Mouse (Mus musculus) heart, postnatal 25 days (tissue): ENCODE measurements around the gene Ctse. TPM values are rescaled to one million over a fixed set of nuclear protein-coding genes. Genes with fewer than 3 reads are reported as not detected.
"Not testable (repeated sequence)": the region's sequence is repeated elsewhere in the genome, so short reads cannot be mapped to it uniquely, and the experiment has no call there.

ENCODE experiments used
- DNase-seq: peaks from one replicate; pipeline ENCODE4 v3.0.0; 2022; ENCODE audit warnings: low spot score
- intact Hi-C: fragments of 180-260 bp; cut with DNase I; formaldehyde crosslinking; loops from one replicate; pipeline ENCODE4 v1.15.1; 2025
- total RNA-seq, 2 experiments: library from RNA; stranded (reverse); gene quantifications; 2 replicates each; pipeline ENCODE4 v1.2.3; 2021

Ctse gene
- 1 to 10 TPM in 1 of 2 experiments, under 1 TPM in 1; 0.83 to 1.3 TPM for total RNA-seq

DNA sequence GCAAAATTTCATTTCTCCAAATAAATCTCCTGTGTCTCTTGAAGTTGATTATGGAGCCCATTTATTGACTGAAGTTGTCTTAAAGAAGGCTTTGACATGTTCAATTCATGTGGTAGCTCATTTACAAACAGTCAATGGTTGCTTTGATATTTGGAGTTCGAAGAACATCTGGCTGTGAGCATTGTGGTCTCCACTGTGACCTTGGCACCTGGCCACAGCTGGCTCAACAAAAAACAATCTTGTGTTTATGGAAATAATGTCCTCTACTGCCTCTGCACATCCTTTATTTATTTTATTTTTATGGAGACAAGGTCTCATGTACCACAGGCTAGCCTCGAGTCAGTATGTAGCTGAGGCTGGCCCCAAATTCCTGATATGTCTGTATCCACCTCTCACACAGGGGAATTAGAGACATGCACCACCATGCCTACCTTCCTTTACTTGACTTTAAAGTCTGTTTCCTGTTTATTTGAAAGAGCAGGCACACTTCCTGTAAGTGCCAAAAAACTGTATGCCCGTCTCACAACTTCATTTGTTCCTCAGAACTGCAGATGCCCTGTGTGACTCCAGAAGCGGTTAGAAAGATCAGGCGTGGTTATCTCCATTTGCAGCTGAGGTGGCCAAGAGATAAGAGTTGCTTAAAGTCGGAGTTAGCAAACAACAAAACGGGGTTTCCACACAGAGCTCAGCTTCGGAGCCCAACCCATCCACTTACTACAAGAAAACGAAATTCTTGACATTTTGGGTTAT lies at the start of gene Ctse:
Ctse (plus strand) TSS at position 516 of the 750 bp plus-strand sequence.
- intact Hi-C loops: no loop called here
- DNase-seq: no peak

- intact Hi-C loops: no loop called here
- no peak for DNase-seq
These were observed 39.2 kb upstream of the Ctse start, which contains the start of gene Avpr1b for GRCm38 (mm10) chr1:131598905-131599304. TSS of gene Avpr1b (plus strand) at chr1:131599239.

DNA sequence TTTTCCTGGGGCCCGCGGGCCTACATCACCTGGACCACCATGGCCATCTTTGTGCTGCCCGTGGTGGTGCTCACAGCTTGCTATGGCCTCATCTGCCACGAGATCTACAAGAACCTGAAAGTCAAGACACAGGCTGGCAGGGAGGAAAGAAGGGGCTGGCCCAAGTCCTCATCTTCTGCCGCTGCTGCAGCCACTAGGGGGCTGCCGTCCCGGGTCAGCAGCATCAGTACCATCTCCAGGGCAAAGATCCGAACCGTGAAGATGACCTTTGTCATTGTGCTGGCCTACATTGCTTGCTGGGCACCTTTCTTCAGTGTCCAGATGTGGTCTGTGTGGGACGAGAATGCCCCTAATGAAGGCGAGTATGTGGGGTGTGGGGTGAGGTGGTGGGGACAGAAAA lies 37.8 kb upstream of the Ctse start:
- intact Hi-C loops: no loop called here
- DNase-seq: no peak

DNA sequence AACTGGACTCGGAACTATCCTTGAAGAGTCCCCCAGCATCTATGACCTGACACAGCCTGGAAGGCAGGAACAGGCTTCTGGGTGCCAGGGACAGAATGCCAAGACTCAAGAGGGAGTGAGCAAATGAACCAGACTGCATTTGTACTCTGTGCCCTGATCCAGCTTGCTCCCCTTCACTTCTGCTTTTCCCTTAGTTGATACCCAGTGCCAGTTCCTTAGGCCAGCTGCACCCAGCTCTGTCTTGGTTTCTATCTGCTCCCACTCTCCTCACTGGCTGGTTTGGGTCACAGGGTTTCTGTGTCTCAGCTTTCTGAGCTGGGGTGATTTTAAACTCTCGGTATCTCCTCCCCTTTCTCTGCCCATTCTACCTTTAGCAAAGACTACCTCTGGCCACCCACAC lies 31.4 kb upstream of the Ctse start:
- DNase-seq: no peak
- intact Hi-C loops: no loop called here

- intact Hi-C loops: loop anchor here (2.0 to 5.0 kb wide), 3 partner anchors 48 to 235 kb away; no protein-coding TSS in a partner anchor
- DNase-seq: no peak
These were observed 25.4 kb upstream of the Ctse start for GRCm38 (mm10) chr1:131612556-131613155.

GRCm38 (mm10) chr1:131613361-131614133 lies 24.6 kb upstream of the Ctse start:
- intact Hi-C loops: loop anchor here (2.0 to 5.0 kb wide), 3 partner anchors 47 to 234 kb away; no protein-coding TSS in a partner anchor
- DNase-seq: peak; percentile 17

GRCm38 (mm10) chr1:131614641-131615040 lies 23.5 kb upstream of the Ctse start:
- intact Hi-C loops: loop anchor here (5.0 kb wide), 2 partner anchors 153 to 233 kb away; no protein-coding TSS in a partner anchor
- no peak for DNase-seq

- no peak for DNase-seq
- intact Hi-C loops: no loop called here
These were observed 22.0 kb upstream of the Ctse start for GRCm38 (mm10) chr1:131616131-131616530.

DNA sequence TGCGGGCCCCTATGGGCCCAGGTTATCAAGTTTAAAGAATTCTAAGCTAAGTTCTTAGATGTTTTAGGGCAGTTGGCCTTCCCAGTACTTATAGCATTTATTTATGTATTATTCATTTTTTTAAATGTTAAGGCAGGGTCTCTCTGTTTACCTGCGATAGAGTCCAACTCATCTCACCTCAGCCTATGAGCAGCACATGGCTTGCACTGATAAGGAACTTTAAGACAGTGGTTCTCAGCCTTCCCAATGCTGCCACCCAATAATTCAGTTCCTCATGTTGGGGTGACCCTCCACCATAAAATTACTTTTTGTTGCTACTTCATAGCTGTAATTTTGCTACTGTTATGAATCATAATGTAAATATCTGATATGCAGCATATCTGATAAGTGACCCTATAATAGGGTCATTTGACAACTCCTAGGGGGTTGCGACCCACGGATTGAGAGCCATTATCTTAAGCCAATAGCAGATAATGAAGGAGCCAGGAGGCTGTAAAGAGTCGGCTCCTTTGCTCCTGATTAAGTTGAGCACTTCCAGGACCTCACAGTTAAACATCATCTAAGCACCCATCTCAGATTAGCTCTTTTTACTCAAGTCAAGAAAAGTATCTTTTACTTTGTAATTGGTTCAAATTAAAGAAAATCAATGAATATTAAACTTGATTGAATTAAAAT lies 21.4 kb upstream of the Ctse start:
- no peak for DNase-seq
- intact Hi-C loops: no loop called here

DNA sequence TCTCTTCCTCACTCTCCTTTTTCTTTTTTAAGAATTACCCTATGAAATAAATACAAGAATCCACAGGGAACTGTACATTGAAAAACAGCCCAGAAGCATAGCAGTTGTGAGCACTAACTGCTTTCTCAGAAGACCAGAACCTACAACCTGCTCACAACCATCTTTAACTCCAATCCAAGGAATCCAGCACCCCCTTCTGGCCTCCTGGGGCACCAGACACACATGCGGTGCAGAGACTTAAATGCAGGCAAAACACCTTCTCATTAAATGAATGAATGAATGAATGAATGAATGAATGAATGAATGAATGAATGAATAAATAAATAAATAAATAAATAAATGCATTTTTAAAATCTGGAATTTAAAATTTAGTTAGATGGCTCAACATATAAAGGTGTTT lies 19.5 kb upstream of the Ctse start:
- no peak for DNase-seq
- intact Hi-C loops: no loop called here

DNA sequence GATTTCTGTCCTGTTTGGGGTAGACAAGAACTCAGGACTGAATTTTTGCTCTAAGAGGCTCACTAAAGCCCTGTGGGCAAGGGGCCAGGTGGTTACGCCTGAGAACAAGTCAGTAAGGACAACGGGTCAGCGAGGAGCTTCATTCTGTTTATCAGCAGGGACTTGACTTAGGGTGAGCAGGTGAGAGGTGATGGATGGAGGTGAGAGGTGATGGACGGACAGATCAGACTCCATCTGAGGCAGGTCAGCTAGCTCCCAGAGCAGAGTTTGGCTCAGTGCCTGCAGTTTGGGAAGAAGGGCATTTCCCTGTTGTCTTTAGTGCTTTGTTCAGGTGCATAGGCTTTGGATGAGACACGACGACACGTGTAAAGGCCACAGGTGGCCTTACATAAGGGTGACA lies 18.8 kb upstream of the Ctse start:
- intact Hi-C loops: no loop called here
- no peak for DNase-seq

GRCm38 (mm10) chr1:131623644-131624043 lies 14.5 kb upstream of the Ctse start:
- DNase-seq: no peak

DNA sequence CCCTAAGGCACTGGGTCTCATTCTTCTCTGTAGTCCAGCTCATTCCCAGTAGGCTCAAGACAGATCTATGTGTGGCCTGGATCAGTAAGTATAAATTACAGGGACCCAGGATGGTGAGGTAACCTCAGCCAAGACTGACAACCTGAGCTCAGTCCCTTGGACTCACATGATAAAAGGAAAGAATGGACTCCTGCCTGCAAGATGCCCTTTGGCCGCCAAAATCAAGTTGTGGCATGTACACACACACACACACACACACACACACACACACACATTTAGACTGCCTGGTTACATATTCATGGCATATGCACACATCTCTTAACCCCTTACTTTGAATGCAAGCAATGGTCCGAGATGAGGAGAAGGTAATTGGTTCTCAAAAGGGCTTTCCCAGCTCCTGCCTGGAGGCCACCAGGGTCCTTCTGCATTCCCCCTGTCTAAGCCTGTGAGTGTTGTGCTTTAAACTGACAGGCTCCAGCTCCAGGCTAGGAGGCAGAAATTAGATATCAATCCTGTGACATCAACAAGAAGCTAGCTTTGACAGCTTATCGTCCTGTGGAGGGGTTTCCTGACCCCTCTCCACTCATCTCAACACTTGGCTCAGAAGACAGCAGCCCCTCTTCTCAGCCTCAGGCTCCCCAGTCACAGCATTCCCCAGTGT lies 13.8 kb upstream of the Ctse start:
- intact Hi-C loops: no loop called here
- DNase-seq: no peak

More at GRCm38 (mm10) chr1:131623644-131624043, 14.5 kb upstream of the Ctse start:
- intact Hi-C loops: no loop called here

DNA sequence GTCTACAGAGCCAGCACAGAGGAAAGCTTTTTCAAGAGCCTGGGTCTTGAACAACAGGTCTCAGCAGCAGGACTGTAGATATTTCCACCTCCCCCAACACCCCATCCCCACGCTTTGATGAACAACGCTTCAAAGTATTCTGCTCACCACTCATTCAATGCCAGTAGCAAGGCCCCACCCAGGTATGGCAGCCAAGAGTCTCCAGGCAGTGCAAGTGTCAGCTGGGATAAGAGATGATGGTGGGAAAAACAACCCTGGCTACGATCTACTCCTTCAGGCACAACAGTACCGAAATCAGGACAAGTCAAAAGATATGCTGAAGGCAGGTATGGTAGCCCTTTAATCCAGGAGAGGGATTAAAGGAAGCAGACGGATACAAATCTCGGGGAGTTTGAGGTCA lies 11.9 kb upstream of the Ctse start:
- intact Hi-C loops: no loop called here
- no peak for DNase-seq

DNA sequence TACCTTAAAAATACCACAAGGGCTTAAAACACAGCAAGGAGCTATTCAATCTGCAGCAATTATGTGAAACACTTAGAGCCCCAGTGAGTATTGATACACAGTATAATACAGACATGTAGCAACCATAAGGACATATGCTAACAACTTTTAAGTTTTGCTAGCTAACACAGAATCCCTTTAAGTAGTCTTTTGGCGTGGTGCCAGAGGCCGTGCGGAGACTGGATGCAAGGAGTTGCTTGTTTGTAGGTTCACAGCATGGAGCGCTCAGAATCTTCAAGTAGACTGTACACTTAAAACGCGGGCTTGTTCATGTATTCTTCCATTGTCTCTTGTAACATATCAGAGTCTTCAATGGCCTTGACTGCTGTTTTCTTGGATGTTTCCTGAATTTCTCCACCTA lies 5.9 kb upstream of the Ctse start:
- DNase-seq, intact Hi-C loops: not testable (repeated sequence)

GRCm38 (mm10) chr1:131634495-131634894 lies 3.6 kb upstream of the Ctse start:
- DNase-seq: no peak
- intact Hi-C loops: no loop called here

GRCm38 (mm10) chr1:131638541-131639421 lies 675 bp downstream of the Ctse start:
- DNase-seq: no peak
- intact Hi-C loops: no loop called here

DNA sequence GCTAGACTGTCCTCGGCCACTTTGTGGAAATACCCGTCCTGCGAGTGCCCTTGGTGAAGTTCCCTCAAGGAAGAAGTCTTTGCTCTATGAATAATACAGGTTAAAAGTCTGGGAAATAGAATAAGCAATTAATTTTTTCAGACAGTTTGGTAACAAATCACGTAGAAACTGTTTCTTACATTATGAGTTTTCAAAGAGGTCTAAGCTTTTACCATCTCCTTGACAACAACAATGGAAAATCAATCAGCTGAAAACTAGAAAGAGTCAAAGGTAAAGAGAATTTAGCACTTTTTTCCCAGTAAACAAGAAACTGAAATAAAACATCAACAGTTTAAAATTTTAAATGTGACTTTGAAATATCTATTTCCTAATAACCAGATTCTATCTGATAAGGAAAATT lies 2.0 kb downstream of the Ctse start:
- intact Hi-C loops: no loop called here
- no peak for DNase-seq

- intact Hi-C loops: no loop called here
These were observed 3.5 kb downstream of the Ctse start for GRCm38 (mm10) chr1:131641565-131641964.

More at GRCm38 (mm10) chr1:131641565-131641964, 3.5 kb downstream of the Ctse start:
- DNase-seq: no peak
